Mouse (Mus musculus) liver, embryonic 14.5 days (tissue): Measurements from ENCODE around the gene Tas2r125.

Experiments
- CTCF ChIP-seq: IDR thresholded peaks from 2 replicates; pipeline ENCODE4 v1.5.1; 2016; ENCODE audit warnings: antibody characterized with exemption, low read depth, control low read depth
- EP300 ChIP-seq: IDR thresholded peaks from 2 replicates; pipeline ENCODE4 v1.6.1; 2016; ENCODE audit warnings: antibody characterized with exemption, low read depth

- TF ChIP-seq EP300: no peak
- no peak for TF ChIP-seq CTCF
Observed at GRCm38 (mm10) chr6:132950802-132951201, 41.4 kb downstream of the Tas2r125 start, which contains the start of gene Tas2r129.
